Mouse (Mus musculus) thymus, postnatal 10 days (tissue): ENCODE data around the gene Lrrc1.

Source experiments
- DNase-seq, 2 experiments: peaks; one replicate each; pipeline ENCODE4 v3.0.0; 2021; ENCODE audit warnings: low spot score in 2 of 2

Lrrc1 gene

GRCm38 (mm10) chr9:77427292-77428114, 117.2 kb downstream of the Lrrc1 start:
- no peak for DNase-seq

DNA sequence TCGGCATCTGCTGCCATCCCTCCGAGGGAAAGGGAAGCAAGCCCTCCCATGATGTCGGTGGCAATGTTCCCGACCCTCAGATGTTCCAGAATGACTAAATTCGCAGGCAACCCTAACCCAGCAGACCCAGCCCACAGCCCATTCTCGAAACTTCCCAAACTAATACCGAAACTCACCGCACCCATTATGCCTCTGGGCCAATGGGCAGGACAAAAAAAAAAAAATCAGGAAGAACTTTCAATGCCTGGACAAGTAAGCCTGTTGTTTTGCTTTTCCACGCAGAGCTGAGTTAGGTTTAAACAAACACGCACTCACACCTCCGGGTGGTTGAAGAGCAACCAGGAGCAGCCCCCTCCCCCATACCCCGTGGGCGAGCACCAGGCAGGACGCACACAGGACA, 118.6 kb downstream of the Lrrc1 start:
- no peak for DNase-seq

DNA sequence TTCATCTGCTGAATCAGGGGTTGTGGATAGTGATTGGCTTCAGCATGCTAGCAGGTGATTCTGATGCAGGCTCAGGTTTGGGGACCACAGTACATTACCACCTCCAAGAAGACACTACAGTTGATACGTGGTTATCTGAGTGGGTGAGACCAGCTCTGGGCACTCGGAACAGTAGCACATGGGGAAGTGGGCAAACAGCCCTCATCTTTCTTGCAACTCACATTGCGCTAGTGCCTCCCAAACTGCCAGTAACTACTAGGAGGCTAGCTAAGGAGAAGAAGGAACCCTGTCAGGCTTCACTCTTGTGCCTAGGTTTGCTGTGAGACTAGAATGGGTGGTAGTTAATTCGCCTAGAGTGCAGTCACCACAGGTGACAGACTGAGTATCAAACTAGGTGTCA, 119.1 kb downstream of the Lrrc1 start:
- no peak for DNase-seq

GRCm38 (mm10) chr9:77420200-77420585, 124.5 kb downstream of the Lrrc1 start:
- DNase-seq, result no peak

DNA sequence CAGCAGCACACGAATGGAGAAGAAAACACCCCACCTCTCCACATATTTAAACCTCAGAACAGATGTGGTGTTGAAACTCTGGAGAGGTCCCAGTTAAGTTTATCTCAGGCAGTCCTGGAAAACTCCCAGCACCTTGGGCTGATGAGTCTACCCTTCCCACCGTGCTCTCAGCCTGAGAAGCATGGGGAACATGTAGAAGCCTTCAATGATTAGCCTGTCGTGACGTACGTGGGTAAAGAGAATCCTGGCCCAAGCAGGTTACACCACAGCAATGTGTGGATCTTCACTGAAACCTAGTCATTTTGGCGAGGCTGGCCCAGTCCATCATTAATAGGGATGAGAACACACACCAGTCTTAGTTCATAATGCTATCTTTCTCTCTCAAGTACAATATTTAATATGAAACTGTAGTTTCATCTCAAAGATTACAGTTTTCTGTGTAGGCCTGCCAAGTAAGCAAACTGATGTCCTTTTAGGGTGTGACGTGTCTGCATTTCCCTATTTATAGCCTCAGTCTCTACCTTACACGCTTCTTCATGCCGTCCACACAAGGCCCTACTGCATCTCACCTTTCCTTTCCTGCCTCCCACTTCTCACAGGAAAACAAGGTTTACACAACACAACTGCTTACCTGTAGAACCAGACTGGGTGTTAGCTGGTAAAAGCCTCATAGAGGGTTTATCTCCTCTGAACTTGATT, 125.0 kb downstream of the Lrrc1 start:
- no peak for DNase-seq

GRCm38 (mm10) chr9:77418800-77419199, 125.9 kb downstream of the Lrrc1 start:
- no peak for DNase-seq

DNA sequence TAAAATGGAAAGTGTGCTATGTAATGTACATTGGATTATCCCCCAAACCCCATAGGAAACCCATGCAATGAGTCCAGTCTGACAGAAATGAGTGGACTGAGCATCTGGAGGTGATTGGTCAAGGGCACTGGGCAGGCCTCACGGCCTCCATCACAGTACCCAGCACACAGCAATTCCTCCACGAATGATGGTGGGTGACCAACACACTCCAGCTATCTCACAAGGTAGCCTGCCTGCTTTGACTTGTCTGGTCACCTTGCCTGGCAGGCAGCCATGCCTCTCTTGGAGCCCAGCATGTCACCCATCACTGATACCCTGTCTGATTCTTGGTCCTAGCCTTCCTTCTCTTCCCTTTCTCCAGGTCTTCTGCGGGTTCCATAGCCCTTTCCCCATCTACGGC, 128.2 kb downstream of the Lrrc1 start:
- no peak for DNase-seq

- DNase-seq, result no peak
Observed at GRCm38 (mm10) chr9:77416002-77416401, 128.7 kb downstream of the Lrrc1 start.

GRCm38 (mm10) chr9:77411830-77412425, 132.7 kb downstream of the Lrrc1 start:
- no peak for DNase-seq

GRCm38 (mm10) chr9:77410968-77411367, 133.7 kb downstream of the Lrrc1 start:
- DNase-seq, result no peak

- no peak for DNase-seq
Observed at GRCm38 (mm10) chr9:77410524-77410923, 134.1 kb downstream of the Lrrc1 start.

DNA sequence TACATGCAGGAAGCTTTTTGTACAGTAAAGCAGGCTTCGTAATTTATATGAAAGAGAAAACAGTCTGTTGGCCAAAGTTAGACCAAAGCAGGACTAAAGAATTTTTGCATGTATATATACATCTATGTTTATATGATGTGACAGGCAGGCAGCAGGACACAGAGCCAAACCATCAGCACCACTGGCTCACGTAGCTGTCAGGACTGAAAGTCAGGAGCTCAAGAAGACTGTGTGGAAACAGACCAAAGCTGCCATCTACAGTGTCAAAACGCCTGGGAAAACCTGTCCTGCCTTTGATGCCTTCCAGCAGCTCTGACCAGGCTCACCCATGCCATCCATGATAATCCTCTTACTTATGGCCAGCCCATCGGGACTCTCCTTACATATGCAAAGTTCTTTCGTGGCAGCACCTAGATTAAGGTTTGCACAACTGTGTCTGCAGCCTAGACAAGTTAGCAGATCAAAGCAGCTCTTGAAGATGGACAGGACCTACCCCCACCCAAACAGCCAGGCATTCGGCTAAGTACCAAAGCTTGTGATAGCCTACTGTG, 136.5 kb downstream of the Lrrc1 start:
- DNase-seq, result no peak

- DNase-seq, result peak; percentile 42 to 56
Observed at GRCm38 (mm10) chr9:77406906-77407305, 137.8 kb downstream of the Lrrc1 start.

- DNase-seq, result no peak
Observed at GRCm38 (mm10) chr9:77404458-77404857, 140.2 kb downstream of the Lrrc1 start.

GRCm38 (mm10) chr9:77403961-77404360, 140.7 kb downstream of the Lrrc1 start:
- no peak for DNase-seq

DNA sequence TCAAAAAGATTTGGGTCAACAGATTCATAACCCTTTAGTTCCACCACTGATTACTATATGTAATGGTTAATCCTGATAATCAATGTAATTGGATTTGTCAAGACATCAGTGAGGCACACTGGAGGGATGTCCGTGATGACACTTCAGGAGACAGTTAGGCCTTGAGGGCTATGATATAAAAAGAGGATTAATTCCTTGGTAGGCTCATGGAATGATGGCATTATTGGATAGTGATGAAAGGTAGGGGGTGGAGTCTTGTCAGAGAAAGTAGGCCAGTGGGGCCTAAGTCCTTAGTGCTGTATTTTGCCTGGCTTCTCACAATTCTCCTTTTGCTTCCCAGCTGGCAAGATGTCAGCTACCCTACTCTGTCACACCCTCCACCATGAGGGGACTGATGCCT, 141.7 kb downstream of the Lrrc1 start:
- DNase-seq, result no peak

DNA sequence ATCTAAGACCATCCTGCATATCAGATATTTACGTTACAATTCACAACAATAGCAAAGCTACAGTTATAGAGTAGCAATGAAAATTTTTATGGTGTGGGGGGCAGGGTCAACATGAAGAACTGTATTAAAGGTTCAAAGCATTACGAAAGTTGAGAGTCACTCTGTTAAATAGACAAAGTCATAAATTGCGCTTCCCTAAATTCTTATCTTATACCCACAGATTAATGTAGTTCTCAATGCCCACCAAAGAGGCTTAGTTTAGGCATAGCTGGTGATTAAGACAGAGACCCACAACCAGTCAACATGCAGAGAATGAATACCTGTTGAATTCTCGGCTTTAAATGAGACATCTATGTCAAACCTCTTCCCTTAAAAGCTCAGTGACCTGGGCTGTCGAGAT, 144.9 kb downstream of the Lrrc1 start:
- no peak for DNase-seq

- DNase-seq, result no peak
Observed at GRCm38 (mm10) chr9:77398856-77399631, 145.6 kb downstream of the Lrrc1 start.

- no peak for DNase-seq
Observed at GRCm38 (mm10) chr9:77397027-77397426, 147.6 kb downstream of the Lrrc1 start.

DNA sequence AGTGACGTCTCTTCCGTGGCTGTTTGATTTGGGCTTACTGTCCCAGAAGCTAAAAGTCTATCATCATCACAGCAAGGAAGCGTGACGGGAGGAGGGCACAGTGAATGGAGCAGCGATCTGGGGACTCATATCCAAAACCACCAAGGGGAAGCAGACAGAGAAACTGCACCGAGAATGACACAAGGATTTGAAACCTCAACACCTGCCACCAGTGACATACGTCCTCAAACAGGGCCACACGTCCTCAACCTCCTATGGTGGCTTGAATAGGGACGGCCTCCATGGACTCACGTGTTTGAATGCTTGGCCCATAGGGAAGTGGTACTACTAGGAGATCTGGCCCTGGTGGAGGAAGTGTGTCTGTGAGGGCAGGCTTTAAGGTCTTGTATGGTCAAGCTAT, 153.4 kb downstream of the Lrrc1 start:
- no peak for DNase-seq

DNA sequence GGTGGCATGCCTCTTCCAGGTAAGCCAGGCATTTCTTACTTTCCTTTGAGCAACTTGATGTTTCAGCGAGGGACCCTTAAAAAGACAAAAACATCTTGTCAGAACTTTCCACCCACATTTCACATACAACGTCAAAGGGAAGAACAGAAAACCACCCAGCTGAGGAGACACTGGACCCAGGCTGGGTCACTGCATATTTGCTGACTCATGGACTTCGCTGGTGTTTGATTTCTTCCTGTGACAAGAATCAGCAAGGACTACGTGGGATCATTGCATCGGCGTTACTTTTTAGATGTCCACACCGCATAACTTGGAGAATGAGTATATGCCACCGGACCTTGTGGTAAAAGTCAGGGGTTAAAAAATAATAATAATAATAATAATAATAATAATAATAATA, 155.7 kb downstream of the Lrrc1 start:
- no peak for DNase-seq

GRCm38 (mm10) chr9:77386751-77387150, 157.9 kb downstream of the Lrrc1 start:
- peak in 1 of 2 experiments; percentile 12 for DNase-seq
